Mouse (Mus musculus) left cerebral cortex, postnatal 25 days (tissue): ENCODE data around the gene Clip2. TPM values are rescaled to one million over a fixed set of nuclear protein-coding genes. Genes with fewer than 3 reads are reported as not detected.
"Not testable (repeated sequence)": the region's sequence is repeated elsewhere in the genome, so short reads cannot be mapped to it uniquely, and the experiment has no call there.

Source experiments
- DNase-seq, 2 experiments: peaks; one replicate each; pipeline ENCODE4 v3.0.0; 2022; ENCODE audit warnings: low spot score in 2 of 2, mixed read lengths in 1 of 2
- intact Hi-C: fragments of 180-260 bp; cut with DNase I; formaldehyde crosslinking; loops from one replicate; pipeline ENCODE4 v1.15.1; 2025
- total RNA-seq, 2 experiments: library from RNA; stranded (reverse); gene quantifications; 2 replicates each; pipeline ENCODE4 v1.2.3; 2021

Clip2 gene
- total RNA-seq, 2 experiments from 2014 or later = 106 to 120 TPM

- intact Hi-C loops = no loop called here
- DNase-seq = peak; percentile 54 to 71
These were observed 52.2 kb downstream of the Clip2 start for GRCm38 (mm10) chr5:134500062-134500461.

- intact Hi-C loops = loop anchor here (10.0 kb wide), 1 partner anchor 408 kb away; the partner anchor contains the start of gene Tmem270
- no peak for DNase-seq
These were observed 55.2 kb downstream of the Clip2 start for GRCm38 (mm10) chr5:134497026-134497425.

- DNase-seq = no peak
- intact Hi-C loops = loop anchor here (2.0 to 10.0 kb wide), 2 partner anchors 85 to 409 kb away; partner anchors contain the start of genes Rfc2 and Tmem270
These were observed 56.4 kb downstream of the Clip2 start for GRCm38 (mm10) chr5:134495796-134496195.

GRCm38 (mm10) chr5:134494142-134494541, 58.1 kb downstream of the Clip2 start:
- DNase-seq = peak; percentile 86 to 93
- intact Hi-C loops = loop anchor here (2.0 to 10.0 kb wide), 2 partner anchors 87 to 411 kb away; partner anchors contain the start of genes Rfc2 and Tmem270

GRCm38 (mm10) chr5:134492956-134493355, 59.3 kb downstream of the Clip2 start:
- intact Hi-C loops = loop anchor here (2.0 to 10.0 kb wide), 3 partner anchors 126 to 412 kb away; partner anchors contain the start of gene Tmem270
- DNase-seq = no peak

- DNase-seq = peak; percentile 86
- intact Hi-C loops = loop anchor here (2.0 to 10.0 kb wide), 3 partner anchors 127 to 413 kb away; partner anchors contain the start of gene Tmem270
These were observed 60.4 kb downstream of the Clip2 start for GRCm38 (mm10) chr5:134491712-134492417.

- DNase-seq = no peak
- intact Hi-C loops = loop anchor here (10.0 kb wide), 1 partner anchor 414 kb away; the partner anchor contains the start of gene Tmem270
These were observed 61.0 kb downstream of the Clip2 start for GRCm38 (mm10) chr5:134491206-134491605.

- intact Hi-C loops = loop anchor here (10.0 kb wide), 1 partner anchor 414 kb away; the partner anchor contains the start of gene Tmem270
- DNase-seq = no peak
These were observed 61.8 kb downstream of the Clip2 start for GRCm38 (mm10) chr5:134490465-134490864.

- intact Hi-C loops = no loop called here
- DNase-seq = no peak
These were observed 62.7 kb downstream of the Clip2 start for GRCm38 (mm10) chr5:134489583-134489982.

- no peak for DNase-seq
- intact Hi-C loops = no loop called here
These were observed 63.6 kb downstream of the Clip2 start for GRCm38 (mm10) chr5:134488596-134488995.

- no peak for DNase-seq
- intact Hi-C loops = no loop called here
These were observed 64.2 kb downstream of the Clip2 start for GRCm38 (mm10) chr5:134488042-134488441.

GRCm38 (mm10) chr5:134485900-134486665, 66.2 kb downstream of the Clip2 start:
- DNase-seq = peak; percentile 71 to 80
- intact Hi-C loops = loop anchor here (1.0 to 2.0 kb wide), 3 partner anchors 101 to 305 kb away; no protein-coding TSS in a partner anchor

GRCm38 (mm10) chr5:134485183-134485730, 67.0 kb downstream of the Clip2 start:
- no peak for DNase-seq
- intact Hi-C loops = loop anchor here (1.0 kb wide), 1 partner anchor 100 kb away; no protein-coding TSS in a partner anchor

GRCm38 (mm10) chr5:134483291-134483690, 68.9 kb downstream of the Clip2 start:
- no peak for DNase-seq
- intact Hi-C loops = no loop called here

- intact Hi-C loops = no loop called here
- no peak for DNase-seq
These were observed 69.9 kb downstream of the Clip2 start for GRCm38 (mm10) chr5:134482331-134482730.

- intact Hi-C loops, DNase-seq: not testable (repeated sequence)
These were observed 73.3 kb downstream of the Clip2 start for GRCm38 (mm10) chr5:134478886-134479285.

GRCm38 (mm10) chr5:134475686-134476085, 76.5 kb downstream of the Clip2 start:
- DNase-seq, intact Hi-C loops: not testable (repeated sequence)

GRCm38 (mm10) chr5:134475006-134475605, 77.1 kb downstream of the Clip2 start:
- no peak for DNase-seq
- intact Hi-C loops = no loop called here

- no peak for DNase-seq
- intact Hi-C loops = loop anchor here (5.0 kb wide), 1 partner anchor 87 kb away; no protein-coding TSS in a partner anchor
These were observed 78.3 kb downstream of the Clip2 start for GRCm38 (mm10) chr5:134473902-134474301.
